Mouse (Mus musculus) midbrain, embryonic 11.5 days (tissue): ENCODE data around the gene Ttc3. TPM values are rescaled to one million over a fixed set of nuclear protein-coding genes. Genes with fewer than 3 reads are reported as not detected.

Experiments
- ATAC-seq: fragments of 200-750 bp; cut with Nextera tagmentation; 2 replicates; pipeline ENCODE4 v1.8.0; 2017; ENCODE audit warnings: moderate TSS enrichment, moderate library complexity; ENCODE audit not compliant: low FRiP score
- DNase-seq: peaks from one replicate; pipeline ENCODE4 v3.0.0; 2015; ENCODE audit warnings: low spot score; ENCODE audit errors: missing footprints
- H3K27ac ChIP-seq: fragments of 300-500 bp; sonication (generic); 2 replicates; pipeline ENCODE4 v1.5.1; 2014; ENCODE audit warnings: low read depth, low read length
- H3K27me3 ChIP-seq: fragments of 300-500 bp; sonication (generic); 2 replicates; pipeline ENCODE4 v1.6.1; 2014; ENCODE audit warnings: mild to moderate bottlenecking, low read length, moderate library complexity, mixed read lengths; ENCODE audit not compliant: control insufficient read depth, insufficient read depth
- H3K36me3 ChIP-seq: fragments of 300-500 bp; sonication (generic); 2 replicates; pipeline ENCODE4 v1.6.1; 2014; ENCODE audit warnings: mild to moderate bottlenecking, low read length, moderate library complexity, mixed read lengths; ENCODE audit not compliant: control insufficient read depth, insufficient read depth
- H3K4me1 ChIP-seq: fragments of 300-500 bp; sonication (generic); 2 replicates; pipeline ENCODE4 v1.6.1; 2014; ENCODE audit warnings: low read length; ENCODE audit not compliant: control insufficient read depth, insufficient read depth
- H3K4me2 ChIP-seq: fragments of 300-500 bp; sonication (generic); 2 replicates; pipeline ENCODE4 v1.6.1; 2014; ENCODE audit warnings: mild to moderate bottlenecking, moderate library complexity
- H3K4me3 ChIP-seq: fragments of 300-500 bp; sonication (generic); 2 replicates; pipeline ENCODE4 v1.5.1; 2014; ENCODE audit warnings: low read depth, low read length
- H3K9ac ChIP-seq: fragments of 300-500 bp; sonication (generic); 2 replicates; pipeline ENCODE4 v1.6.1; 2014; ENCODE audit warnings: low read length
- H3K9me3 ChIP-seq: fragments of 300-500 bp; sonication (generic); 2 replicates; pipeline ENCODE4 v1.6.1; 2016; ENCODE audit warnings: low read length; ENCODE audit not compliant: control insufficient read depth
- WGBS: fragments of 180-500 bp; shearing (Covaris S2); extraction: QIAGEN DNeasy Blood & Tissue Kit; methylation state at CpG from one replicate; pipeline ENCODE4 v1.1.7; 2014; 5-methylcytosine and 5-hydroxymethylcytosine counted together
- polyA plus RNA-seq: library from polyadenylated mRNA; unstranded; fragments of >200 nt; fragmentation: Nextera tagmentation; extraction: Ambion mirVana; gene quantifications from 2 replicates; pipeline ENCODE4 v1.2.1, GENCODE M21; 2014

Ttc3 gene
- polyA plus RNA-seq, 1 experiment from 2014 or later: 489 TPM

DNA sequence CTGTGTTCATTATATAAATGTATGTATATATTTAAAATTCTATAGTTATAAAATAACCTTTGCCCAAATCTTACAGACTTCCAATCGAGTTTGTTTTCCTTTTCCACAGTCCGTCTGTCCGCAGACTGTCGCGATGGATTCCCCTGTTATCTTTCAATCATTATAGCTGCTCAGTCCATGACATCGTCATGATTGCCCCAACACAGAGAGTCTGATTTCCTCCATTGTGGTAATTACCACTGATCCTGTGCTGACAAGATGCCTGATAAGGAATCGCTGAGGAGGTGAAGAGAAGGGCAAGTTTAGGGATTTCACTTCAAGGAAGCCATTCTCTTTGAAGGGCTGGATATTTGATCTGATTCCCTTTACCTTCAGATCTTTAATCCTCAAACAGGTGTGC is 14.4 kb upstream of the Ttc3 start:
- Histone ChIP-seq H3K27ac (no peak overlapping the region), H3K4me2 (no peak overlapping the region), H3K9ac (no peak overlapping the region), H3K4me1 (peaks cover 2% of the 10 kb centered on the region; the same call in 1 of the 2 replicates), H3K36me3 (no peaks in the 10 kb centered on the region), H3K9me3 (no peaks in the 10 kb centered on the region), H3K4me3 (no peak overlapping the region), H3K27me3 (no peaks in the 10 kb centered on the region)
- DNase-seq (no peak), ATAC-seq (no peak)
- WGBS: 77% methylated on average over 7 of the region's 7 CpGs

DNA sequence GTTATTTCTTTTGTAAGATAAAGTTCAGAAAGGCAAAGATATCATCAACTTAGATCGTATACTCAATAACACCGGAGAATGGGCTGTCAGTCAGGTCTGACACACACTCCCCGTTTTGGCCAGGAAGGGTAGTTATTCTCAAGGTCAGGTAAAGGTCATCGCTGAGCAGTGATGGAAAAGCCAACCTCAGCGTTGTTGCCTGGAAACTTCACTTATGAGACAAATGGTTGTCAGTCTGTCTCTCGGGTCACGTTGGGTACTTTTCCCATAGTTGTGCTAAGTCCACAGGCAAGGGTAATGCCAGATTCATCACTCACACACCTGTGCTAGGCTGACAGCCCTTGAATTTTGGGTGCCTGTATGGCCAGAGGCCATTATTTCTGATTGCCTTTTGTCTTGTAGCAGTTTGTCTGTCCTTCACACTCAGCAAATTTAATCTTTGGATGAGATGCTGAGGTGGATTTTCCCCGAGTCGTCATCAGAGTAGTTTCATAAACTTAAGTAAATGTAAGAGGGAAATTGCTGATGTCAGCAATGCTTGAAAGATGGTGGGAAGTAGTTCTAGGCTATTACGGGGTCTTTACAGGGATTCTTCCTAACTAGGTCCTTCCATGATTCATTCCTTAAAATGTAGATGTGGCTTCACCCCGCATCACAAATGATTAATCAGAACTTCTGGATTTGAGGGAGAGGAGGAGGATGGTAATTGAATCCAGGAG is 13.5 kb upstream of the Ttc3 start:
- Histone ChIP-seq H3K9ac (no peak overlapping the region), H3K36me3 (no peaks in the 10 kb centered on the region), H3K4me2 (no peak overlapping the region), H3K27me3 (no peaks in the 10 kb centered on the region), H3K27ac (no peak overlapping the region), H3K4me1 (peaks cover 2% of the 10 kb centered on the region; the same call in 1 of the 2 replicates), H3K4me3 (no peak overlapping the region), H3K9me3 (no peaks in the 10 kb centered on the region)
- 85% methylated on average over 11 of the region's 11 CpGs for WGBS
- no peak for DNase-seq
- no peak for ATAC-seq

DNA sequence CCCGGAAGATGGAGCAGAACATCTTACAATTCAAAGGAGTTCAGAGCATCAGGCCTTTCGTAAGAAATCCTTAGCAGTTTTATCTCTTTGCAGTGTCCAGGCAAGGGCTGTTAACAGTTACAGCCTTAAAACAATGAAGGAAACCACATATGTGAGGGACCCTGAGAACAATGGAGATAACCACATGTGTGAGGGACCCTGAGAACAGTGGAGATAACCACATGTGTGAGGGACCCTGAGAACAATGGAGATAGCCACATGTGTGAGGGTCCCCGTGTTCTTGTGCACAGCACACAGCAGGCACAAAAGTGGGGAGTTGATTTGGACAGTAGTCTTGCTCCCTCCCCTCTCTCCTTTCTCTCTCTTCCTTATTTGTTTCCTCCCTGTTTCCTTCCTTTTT is 12.3 kb upstream of the Ttc3 start:
- H3K36me3 ChIP-seq: no peaks in the 10 kb centered on the region
- ATAC-seq (no peak), DNase-seq (no peak)
- H3K27me3 ChIP-seq: no peaks in the 10 kb centered on the region
- WGBS: 81% methylated on average over 3 of the region's 3 CpGs
- H3K4me1 ChIP-seq: peaks cover 6% of the 10 kb centered on the region
- H3K4me3 ChIP-seq: no peak overlapping the region
- no peaks in the 10 kb centered on the region for H3K9me3 ChIP-seq
- no peak overlapping the region for H3K4me2 ChIP-seq
- H3K9ac ChIP-seq: no peak overlapping the region
- H3K27ac ChIP-seq: no peak overlapping the region

DNA sequence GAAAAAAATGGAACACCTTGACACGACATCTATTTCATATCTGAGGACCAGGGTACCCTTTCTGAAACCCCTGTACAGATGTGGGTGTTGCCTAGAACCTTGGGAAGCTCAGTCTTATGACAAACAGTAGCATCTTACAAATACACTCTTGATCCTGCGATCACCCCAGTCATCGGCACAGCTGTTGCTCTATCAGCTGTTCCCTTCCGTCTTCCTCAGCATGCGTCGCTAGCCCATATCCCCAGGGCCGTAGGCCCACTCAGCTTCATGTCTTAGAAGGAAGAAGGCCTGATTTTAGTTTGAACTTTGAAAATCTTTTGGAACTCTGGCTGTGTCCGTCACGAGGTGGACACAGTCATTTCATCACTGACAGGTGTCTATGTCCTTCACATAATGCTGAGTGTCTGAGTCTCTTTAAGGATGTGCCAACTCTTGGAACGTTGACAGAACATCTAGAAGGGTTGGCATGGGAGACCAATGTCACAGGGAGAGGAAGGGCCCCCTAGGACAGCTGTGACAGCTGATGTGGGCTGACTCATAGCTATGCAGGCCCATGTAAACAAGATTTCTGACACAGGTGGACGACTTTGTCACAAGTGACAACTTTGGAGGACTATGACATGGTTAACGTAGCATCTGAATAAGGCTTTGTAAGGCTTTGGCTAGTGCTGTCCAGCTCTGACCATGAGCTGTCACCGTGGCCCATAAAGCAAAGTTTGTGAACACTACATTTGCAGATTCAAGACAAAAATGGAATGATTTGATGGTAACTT is 9.7 kb upstream of the Ttc3 start:
- ATAC-seq: no peak
- Histone ChIP-seq H3K27me3 (no peaks in the 10 kb centered on the region), H3K27ac (no peak overlapping the region), H3K9ac (no peak overlapping the region), H3K4me1 (peaks cover 4% of the 10 kb centered on the region; the same call in 1 of the 2 replicates), H3K4me3 (no peak overlapping the region), H3K36me3 (no peaks in the 10 kb centered on the region), H3K4me2 (no peak overlapping the region), H3K9me3 (no peaks in the 10 kb centered on the region)
- DNase-seq: no peak
- WGBS: 87% methylated on average over 13 of the region's 13 CpGs

DNA sequence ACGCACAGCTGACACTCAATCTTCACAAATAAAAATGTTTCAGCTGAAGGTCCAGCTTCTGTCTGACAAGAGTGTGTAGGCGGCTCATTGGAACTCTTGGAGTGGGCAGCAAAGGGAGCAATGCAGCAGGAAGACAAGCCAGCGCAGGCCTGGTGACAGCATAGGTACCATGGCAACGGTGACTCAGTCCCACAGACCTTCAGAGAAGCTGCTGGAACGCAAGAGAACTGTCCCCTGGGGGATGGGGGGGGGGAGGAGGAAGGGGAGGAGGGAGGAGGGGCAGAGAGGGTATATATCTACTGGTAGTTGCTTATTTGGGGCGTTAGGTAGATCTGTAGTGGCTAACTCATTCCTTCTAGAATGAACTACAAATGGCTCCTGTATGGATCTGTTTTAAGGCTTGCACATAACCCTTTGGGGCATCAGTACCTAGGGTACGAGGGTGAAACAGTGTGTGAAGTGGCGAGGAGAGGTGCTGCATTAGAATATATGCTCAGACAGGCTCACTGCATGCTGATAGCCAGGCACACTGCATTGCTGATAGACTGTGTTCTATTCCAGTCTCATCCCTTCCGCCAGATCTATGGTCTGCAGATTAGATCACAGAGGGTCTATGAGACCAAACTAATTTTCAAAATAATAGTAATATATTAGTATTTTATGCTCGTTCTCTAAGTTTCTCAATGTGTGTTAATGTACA is 8.1 kb upstream of the Ttc3 start:
- 0 out of 2 replicates have a peak, but pooled peaks have one; percentile 52 for ATAC-seq
- no peak overlapping the region for H3K9ac ChIP-seq
- H3K27ac ChIP-seq: no peak overlapping the region
- DNase-seq: peak; percentile 86
- no peak overlapping the region for H3K4me2 ChIP-seq
- H3K4me3 ChIP-seq: no peak overlapping the region
- H3K27me3 ChIP-seq: no peaks in the 10 kb centered on the region
- no peaks in the 10 kb centered on the region for H3K9me3 ChIP-seq
- WGBS: 52% methylated on average over 10 of the region's 10 CpGs
- H3K36me3 ChIP-seq: no peaks in the 10 kb centered on the region
- peaks cover 4% of the 10 kb centered on the region; the same call in 1 of the 2 replicates for H3K4me1 ChIP-seq

DNA sequence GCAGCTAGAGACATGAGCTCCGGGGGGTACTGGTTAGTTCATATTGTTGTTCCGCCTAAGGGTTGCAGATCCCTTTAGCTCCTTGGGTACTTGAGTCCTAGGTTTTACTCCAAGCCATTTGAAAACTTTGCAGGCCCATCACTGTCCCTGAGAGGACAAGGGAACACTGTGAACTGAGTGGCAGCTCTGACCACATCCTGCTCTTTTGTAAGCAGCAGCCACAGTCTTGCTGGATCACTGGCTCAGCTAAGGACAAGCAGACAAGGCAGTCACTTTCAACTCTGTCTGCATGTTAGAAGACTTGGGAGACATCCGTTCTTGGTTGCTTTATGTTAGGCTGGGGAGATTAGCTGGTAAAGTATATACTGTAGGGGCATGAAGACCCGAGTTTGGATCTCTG is 6.6 kb upstream of the Ttc3 start:
- 85% methylated on average over 4 of the region's 4 CpGs for WGBS
- peaks cover 4% of the 10 kb centered on the region; the same call in 1 of the 2 replicates for H3K4me1 ChIP-seq
- no peak overlapping the region for H3K9ac ChIP-seq
- no peak overlapping the region for H3K4me2 ChIP-seq
- no peaks in the 10 kb centered on the region for H3K27me3 ChIP-seq
- DNase-seq: no peak
- H3K9me3 ChIP-seq: no peaks in the 10 kb centered on the region
- H3K4me3 ChIP-seq: no peak overlapping the region
- H3K27ac ChIP-seq: no peak overlapping the region
- H3K36me3 ChIP-seq: no peaks in the 10 kb centered on the region
- ATAC-seq: no peak

DNA sequence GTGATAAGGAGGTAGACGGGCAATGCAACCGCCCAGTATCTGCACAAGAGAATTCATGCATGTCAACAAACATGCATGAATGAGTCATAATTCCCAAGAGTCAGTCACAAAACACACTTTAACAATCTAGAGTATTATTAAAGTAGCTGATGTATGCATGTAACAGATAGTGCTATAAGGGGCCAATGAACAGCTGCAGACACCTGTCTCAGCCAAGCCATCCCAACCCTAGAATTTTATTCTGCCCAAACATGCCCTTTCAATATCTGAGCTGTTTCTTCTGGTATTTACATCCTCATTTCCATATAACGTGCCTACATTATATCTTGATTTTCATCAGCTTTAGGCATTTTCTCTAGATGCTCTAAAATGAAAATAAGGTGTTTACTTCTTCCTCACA is 5.0 kb upstream of the Ttc3 start:
- Histone ChIP-seq H3K9ac (no peak overlapping the region), H3K4me2 (no peak overlapping the region), H3K9me3 (no peaks in the 10 kb centered on the region), H3K4me1 (peaks cover 13% of the 10 kb centered on the region), H3K27me3 (no peaks in the 10 kb centered on the region), H3K4me3 (no peak overlapping the region), H3K27ac (no peak overlapping the region), H3K36me3 (no peaks in the 10 kb centered on the region)
- WGBS: 95% methylated on average over 3 of the region's 3 CpGs
- no peak for ATAC-seq
- DNase-seq: no peak

DNA sequence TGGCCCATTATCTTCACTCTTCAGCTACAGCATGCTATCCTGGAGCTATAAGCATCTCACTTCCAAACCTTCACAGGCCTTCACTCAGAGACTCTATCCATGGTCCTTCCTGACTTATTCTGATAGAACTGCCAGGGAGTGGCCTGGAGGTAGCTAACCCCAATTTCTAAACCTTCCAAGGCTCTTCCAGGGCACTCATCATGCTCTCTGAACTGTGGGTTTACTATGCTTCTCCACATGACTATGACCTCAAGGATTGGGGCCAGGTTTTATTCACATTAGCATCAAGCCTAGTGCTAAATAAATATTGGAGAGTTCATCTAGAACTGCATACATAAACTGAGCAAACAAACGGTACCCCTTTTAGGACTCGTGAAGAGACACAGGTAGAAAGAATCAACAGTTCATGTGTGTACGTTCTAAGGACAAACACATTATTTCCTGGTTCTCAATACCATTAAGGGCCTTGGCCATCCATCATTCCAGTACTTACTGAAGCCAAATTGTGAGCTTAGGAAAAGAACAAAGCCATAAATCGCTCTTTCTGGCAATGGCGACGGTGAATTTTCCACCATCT is 734 bp upstream of the Ttc3 start:
- H3K27ac ChIP-seq: peak overlapping the region; percentile 89
- H3K9me3 ChIP-seq: no peaks in the 10 kb centered on the region
- H3K27me3 ChIP-seq: no peaks in the 10 kb centered on the region
- no peak for ATAC-seq
- 13% methylated on average over 6 of the region's 6 CpGs for WGBS
- peaks cover 15% of the 10 kb centered on the region for H3K4me1 ChIP-seq
- peak overlapping the region; percentile 96 for H3K9ac ChIP-seq
- no peaks in the 10 kb centered on the region for H3K36me3 ChIP-seq
- peak overlapping the region; percentile 88 for H3K4me3 ChIP-seq
- peak; percentile 90 for DNase-seq
- H3K4me2 ChIP-seq: peak overlapping the region; percentile 71
